In the genomic region with DNA sequence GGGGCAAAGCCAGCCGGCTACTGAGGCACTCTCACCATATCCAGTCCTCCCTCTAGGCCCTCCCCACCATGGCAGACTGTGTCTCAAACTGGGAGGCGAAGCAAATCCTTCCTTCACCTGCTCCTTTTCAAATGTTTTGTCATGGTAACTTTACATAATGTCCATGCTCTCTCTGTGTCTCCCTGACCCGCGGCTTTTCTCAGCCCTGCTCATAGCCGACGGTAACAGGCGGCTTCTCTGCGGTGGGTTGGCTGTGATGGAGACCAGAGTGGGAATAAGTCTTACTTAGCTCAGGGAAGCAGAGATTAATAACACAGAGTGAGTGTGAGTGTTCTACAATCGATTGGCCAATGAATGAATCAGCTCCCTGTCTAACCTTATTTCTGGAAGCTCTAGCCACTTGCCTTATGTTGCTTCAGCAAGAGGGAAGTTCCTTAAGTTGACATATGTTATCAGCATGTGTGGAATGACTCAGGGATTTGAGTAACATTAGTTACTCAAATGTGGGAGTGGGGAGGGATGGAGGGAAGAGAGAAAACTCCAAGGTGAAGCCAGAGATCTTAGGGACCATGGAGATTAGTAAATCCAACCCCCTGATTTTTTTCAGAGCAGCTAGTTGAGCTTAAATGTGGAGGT, we compare ENCODE assay signal across 24 mouse cellular contexts. TPM values are rescaled to one million over a fixed set of nuclear protein-coding genes. Genes with fewer than 3 reads are reported as not detected.
"Had no signal": no experiment of that assay in that cellular context is flagged by ENCODE, and none has a peak within 500 bp of the region (broad histone marks: within the 10 kb centered on the region; RNA-seq: fewer than 3 reads in every experiment).

No protein-coding gene starts in this region.

- H3K27ac ChIP-seq: kidney, embryonic 15.5 days; limb, embryonic 12.5 days; limb, embryonic 15.5 days; liver, embryonic 14.5 days; macrophage; neural tube, embryonic 12.5 days; neural tube, embryonic 15.5 days; stomach, postnatal 0 days had no signal

- H3K4me1 ChIP-seq: kidney, embryonic 15.5 days; limb, embryonic 12.5 days; neural tube, embryonic 12.5 days; neural tube, embryonic 15.5 days had no signal

- ATAC-seq: liver, postnatal 0 days; lung, postnatal 0 days had no signal

- H3K4me2 ChIP-seq: kidney, embryonic 15.5 days; limb, embryonic 12.5 days; limb, embryonic 15.5 days; liver, embryonic 11.5 days; lung, embryonic 14.5 days; midbrain, embryonic 11.5 days; neural tube, embryonic 12.5 days; neural tube, embryonic 15.5 days had no signal

- H3K27me3 ChIP-seq: kidney, embryonic 15.5 days; limb, embryonic 12.5 days; limb, embryonic 15.5 days; neural tube, embryonic 12.5 days; neural tube, embryonic 15.5 days had no signal

- H3K4me3 ChIP-seq: kidney, embryonic 15.5 days; limb, embryonic 12.5 days; limb, embryonic 15.5 days; megakaryocyte, embryonic 14.5 days; neural tube, embryonic 12.5 days; neural tube, embryonic 15.5 days had no signal

- DNase-seq: kidney, adult 11 months; kidney, adult 8-10 months; kidney, postnatal 10 days; kidney, postnatal 36 days; left cerebral cortex, postnatal 4 days; liver, postnatal 0 days; lung, embryonic 14.5 days; right cerebral cortex, adult 18-20 months; right cerebral cortex, postnatal 14 days; right cerebral cortex, postnatal 4 days; thymus, adult 2 months; thymus, postnatal 14 days had no signal

- H3K36me3 ChIP-seq: kidney, embryonic 15.5 days; limb, embryonic 12.5 days; limb, embryonic 15.5 days; neural tube, embryonic 12.5 days; neural tube, embryonic 15.5 days had no signal

- H3K9me3 ChIP-seq: kidney, embryonic 15.5 days; limb, embryonic 12.5 days; limb, embryonic 15.5 days; neural tube, embryonic 12.5 days; neural tube, embryonic 15.5 days had no signal

- H3K9ac ChIP-seq: kidney, embryonic 15.5 days; limb, embryonic 12.5 days; limb, embryonic 15.5 days; liver, embryonic 14.5 days; liver, postnatal 0 days; lung, embryonic 14.5 days; neural tube, embryonic 12.5 days; neural tube, embryonic 15.5 days had no signal

RNA-seq across cellular contexts. Expression of a gene that starts 17.4 kb away (rescaled TPM):
- polyA plus RNA-seq: liver, embryonic 11.5 days; macrophage had no signal
